Mouse (Mus musculus): ENCODE data around the gene Olfr90.

GRCm38 (mm10) chr17:37067861-37068260 lies 20.4 kb downstream of the Olfr90 start:
- TF ChIP-seq CTCF (IDR thresholded peaks at IDR 0.05; ENCODE audit: low read depth, low read length), result no peak
- no peak for TF ChIP-seq POLR2A (IDR thresholded peaks at IDR 0.05; ENCODE audit: borderline replicate concordance, low read depth, low read length)
